Mouse (Mus musculus) urinary bladder, adult 2 months (tissue): ENCODE measurements around the gene Mrpl27. TPM values are rescaled to one million over a fixed set of nuclear protein-coding genes. Genes with fewer than 3 reads are reported as not detected.

ENCODE experiments used
- polyA plus RNA-seq: library from polyadenylated mRNA; depleted of rRNA; stranded (reverse); fragments of >200 nt; gene quantifications from 2 replicates; pipeline ENCODE4 v1.2.3, GENCODE M21; 2012; rRNA removed

Mrpl27 gene
- polyA plus RNA-seq, 1 experiment: 105 TPM

Other genes starting within 250 kb of the Mrpl27 start
- gene Cacna1g, start 179.6 kb upstream of the Mrpl27 start, polyA plus RNA-seq: 2.6 and 2.9 TPM in 2 replicates
- gene Spata20, start 167.6 kb upstream of the Mrpl27 start, polyA plus RNA-seq: 0.06 TPM in 1 of 2 replicates, not detected in the other
- gene Epn3, start 153.8 kb upstream of the Mrpl27 start, polyA plus RNA-seq: 28.5 and 34.1 TPM in 2 replicates
- 1.7 and 2.0 TPM in 2 replicates for gene Mycbpap, start 132.0 kb upstream of the Mrpl27 start, polyA plus RNA-seq
- 14.3 and 16.7 TPM in 2 replicates for gene Rsad1, start 104.5 kb upstream of the Mrpl27 start, polyA plus RNA-seq
- gene Chad, start 88.7 kb upstream of the Mrpl27 start, polyA plus RNA-seq: 0.17 and 0.29 TPM in 2 replicates
- gene Acsf2, start 51.9 kb upstream of the Mrpl27 start, polyA plus RNA-seq: 29.6 and 31.8 TPM in 2 replicates
- gene Lrrc59, start 24.0 kb upstream of the Mrpl27 start, polyA plus RNA-seq: 62.8 and 64.7 TPM in 2 replicates
- 0.52 and 0.53 TPM in 2 replicates for gene Eme1, start 197 bp downstream of the Mrpl27 start, polyA plus RNA-seq
- gene Xylt2, start 23.7 kb downstream of the Mrpl27 start, polyA plus RNA-seq: 12.7 and 15.9 TPM in 2 replicates
- not detected in 2 replicates for gene Gm11541, start 50.7 kb downstream of the Mrpl27 start, polyA plus RNA-seq
- gene Cdc34b, start 88.0 kb downstream of the Mrpl27 start, polyA plus RNA-seq: 0.07 and 0.17 TPM in 2 replicates
- gene Tmem92, start 128.9 kb downstream of the Mrpl27 start, polyA plus RNA-seq: not detected in 2 replicates